Mouse (Mus musculus) embryonic facial prominence, embryonic 15.5 days (tissue): ENCODE results near the gene Myzap. TPM values are rescaled to one million over a fixed set of nuclear protein-coding genes. Genes with fewer than 3 reads are reported as not detected.
A peak's percentile ranks its signal among the peaks of the same experiment; 100 is the strongest.

Experiments used
- ATAC-seq: fragments of 200-750 bp; cut with Nextera tagmentation; 2 replicates; pipeline ENCODE4 v1.8.0; 2017; ENCODE audit warnings: low read depth, moderate TSS enrichment; ENCODE audit not compliant: insufficient number of reproducible peaks, low FRiP score, low TSS enrichment
- H3K27ac ChIP-seq: fragments of 300-500 bp; sonication (generic); replicated peaks from 2 replicates; pipeline ENCODE4 v1.5.1; 2015; ENCODE audit warnings: mild to moderate bottlenecking, inconsistent platforms
- H3K27me3 ChIP-seq: fragments of 300-500 bp; sonication (generic); 2 replicates; pipeline ENCODE4 v1.6.1; 2015; ENCODE audit warnings: inconsistent platforms
- H3K36me3 ChIP-seq: fragments of 300-500 bp; sonication (generic); 2 replicates; pipeline ENCODE4 v1.6.1; 2015; ENCODE audit warnings: mild to moderate bottlenecking, inconsistent platforms
- H3K4me1 ChIP-seq: fragments of 300-500 bp; sonication (generic); 2 replicates; pipeline ENCODE4 v1.6.1; 2015; ENCODE audit warnings: inconsistent platforms
- H3K4me2 ChIP-seq: fragments of 300-500 bp; sonication (generic); replicated peaks from 2 replicates; pipeline ENCODE4 v1.6.1; 2015; ENCODE audit warnings: mild to moderate bottlenecking, inconsistent platforms
- H3K4me3 ChIP-seq: fragments of 300-500 bp; sonication (generic); replicated peaks from 2 replicates; pipeline ENCODE4 v1.5.1; 2015; ENCODE audit warnings: mild to moderate bottlenecking, inconsistent platforms
- H3K9ac ChIP-seq: fragments of 300-500 bp; sonication (generic); 2 replicates; pipeline ENCODE4 v1.6.1; 2015; ENCODE audit warnings: inconsistent platforms
- H3K9me3 ChIP-seq: fragments of 300-500 bp; sonication (generic); replicated peaks from 2 replicates; pipeline ENCODE4 v1.6.1; 2016; ENCODE audit warnings: inconsistent platforms
- WGBS: fragments of 180-500 bp; shearing (Covaris S2); methylation state at CpG from one replicate; pipeline ENCODE4 v1.1.7; 2015; 5-methylcytosine and 5-hydroxymethylcytosine counted together
- polyA plus RNA-seq: library from polyadenylated mRNA; unstranded; fragments of >200 nt; fragmentation: Nextera tagmentation; extraction: Ambion mirVana; gene quantifications from 2 replicates; pipeline ENCODE4 v1.2.1, GENCODE M21; 2015

Myzap gene
- polyA plus RNA-seq, 1 experiment from 2014 or later, result 15.5 TPM

GRCm38 (mm10) chr9:71599861-71600260 lies 7.7 kb upstream of the Myzap start:
- H3K4me1 ChIP-seq, result 0 out of 2 replicates have a peak, but pooled peaks cover 4% of the 10 kb centered on the region
- no peaks in the 10 kb centered on the region for H3K9me3 ChIP-seq
- ATAC-seq, result no peak
- H3K27ac ChIP-seq, result no peak overlapping the region
- 69% methylated on average over 7 of the region's 7 CpGs for WGBS
- no peaks in the 10 kb centered on the region for H3K27me3 ChIP-seq
- H3K36me3 ChIP-seq, result no peaks in the 10 kb centered on the region
- H3K4me2 ChIP-seq, result no peak overlapping the region
- no peak overlapping the region for H3K4me3 ChIP-seq
- no peak overlapping the region for H3K9ac ChIP-seq

GRCm38 (mm10) chr9:71596888-71597287 lies 4.7 kb upstream of the Myzap start:
- H3K9ac ChIP-seq, result no peak overlapping the region
- WGBS, result 47% methylated on average over 6 of the region's 6 CpGs
- ATAC-seq, result no peak

GRCm38 (mm10) chr9:71592577-71593285 lies 571 bp upstream of the Myzap start:
- Histone ChIP-seq H3K9ac (peak overlapping the region; percentile 37), H3K27ac (no peak overlapping the region), H3K4me1 (peaks cover 15% of the 10 kb centered on the region; the same call in 1 of the 2 replicates), H3K4me2 (peak overlapping the region; percentile 77), H3K9me3 (no peaks in the 10 kb centered on the region), H3K27me3 (no peaks in the 10 kb centered on the region), H3K36me3 (no peaks in the 10 kb centered on the region), H3K4me3 (peak overlapping the region; percentile 56)
- WGBS, result 31% methylated on average over 6 of the region's 6 CpGs
- ATAC-seq, result no peak

More at GRCm38 (mm10) chr9:71596888-71597287, 4.7 kb upstream of the Myzap start:
- H3K4me3 ChIP-seq, result no peak overlapping the region
- H3K4me1 ChIP-seq, result peaks cover 15% of the 10 kb centered on the region; the same call in 1 of the 2 replicates
- no peaks in the 10 kb centered on the region for H3K27me3 ChIP-seq
- H3K27ac ChIP-seq, result no peak overlapping the region
- no peaks in the 10 kb centered on the region for H3K36me3 ChIP-seq
- no peak overlapping the region for H3K4me2 ChIP-seq
- H3K9me3 ChIP-seq, result no peaks in the 10 kb centered on the region

DNA sequence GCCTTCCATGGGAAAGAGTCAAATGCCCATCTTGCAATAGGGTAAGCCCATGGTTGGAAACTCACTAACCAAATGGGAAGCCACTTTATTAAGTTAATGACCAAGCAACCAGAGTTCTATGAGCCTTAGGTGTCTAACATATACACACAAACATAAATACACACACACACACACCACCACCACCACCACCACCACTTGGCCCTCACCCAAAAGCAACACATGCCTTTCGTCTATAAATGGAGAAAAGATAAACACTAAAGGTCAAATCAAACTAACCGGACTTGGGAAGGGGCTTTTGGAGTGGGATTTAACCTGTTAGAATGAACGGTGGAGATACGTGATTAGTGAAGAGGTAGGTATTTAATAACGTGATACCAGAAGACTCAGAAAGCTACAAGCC lies 1.1 kb downstream of the Myzap start:
- Histone ChIP-seq H3K4me1 (peaks cover 15% of the 10 kb centered on the region; the same call in 1 of the 2 replicates), H3K4me3 (peak overlapping the region; percentile 56), H3K4me2 (peak overlapping the region; percentile 77; the same call in 1 of the 2 replicates), H3K36me3 (no peaks in the 10 kb centered on the region), H3K27ac (no peak overlapping the region), H3K27me3 (no peaks in the 10 kb centered on the region), H3K9ac (no peak overlapping the region), H3K9me3 (no peaks in the 10 kb centered on the region)
- WGBS, result 59% methylated on average over 5 of the region's 5 CpGs
- ATAC-seq, result no peak

- no peaks in the 10 kb centered on the region for H3K27me3 ChIP-seq
- H3K4me3 ChIP-seq, result no peak overlapping the region
- ATAC-seq, result no peak
- no peaks in the 10 kb centered on the region for H3K9me3 ChIP-seq
- 64% methylated on average over 7 of the region's 7 CpGs for WGBS
- H3K9ac ChIP-seq, result no peak overlapping the region
- no peak overlapping the region for H3K4me2 ChIP-seq
- H3K4me1 ChIP-seq, result peaks cover 15% of the 10 kb centered on the region; the same call in 1 of the 2 replicates
- H3K36me3 ChIP-seq, result no peaks in the 10 kb centered on the region
- H3K27ac ChIP-seq, result no peak overlapping the region
Observed at GRCm38 (mm10) chr9:71589771-71590170, 2.4 kb downstream of the Myzap start.

DNA sequence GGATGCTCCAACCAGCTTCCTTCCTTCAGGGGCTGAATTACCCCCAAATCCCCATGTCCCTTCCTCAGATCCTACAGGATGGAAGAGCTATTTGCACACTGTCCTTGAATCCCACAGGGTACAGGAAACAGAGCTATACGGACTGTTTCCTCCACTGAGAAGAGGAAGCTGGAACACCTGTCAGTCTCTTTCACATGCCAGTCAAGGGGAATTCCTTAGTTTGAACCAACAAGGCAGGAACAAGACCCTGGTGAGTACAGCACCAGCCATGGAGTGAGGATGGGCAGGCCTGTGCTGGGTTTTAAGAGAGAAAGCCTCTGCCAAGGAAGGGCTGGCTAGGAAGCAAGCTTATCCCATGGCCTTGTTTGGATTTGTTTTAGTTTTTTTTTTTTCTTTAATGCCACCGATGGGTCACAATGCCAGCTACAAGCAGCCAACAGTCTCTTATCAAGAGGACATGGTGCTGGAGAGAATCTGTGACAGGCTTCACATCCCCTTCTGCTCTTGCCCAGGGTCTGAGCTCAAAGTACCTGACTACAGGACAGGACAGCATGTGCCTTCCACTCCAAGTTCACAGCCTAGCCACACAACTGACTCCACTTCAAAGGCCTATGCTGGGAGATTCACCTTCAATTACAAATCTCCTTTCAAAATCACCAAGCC lies 3.1 kb downstream of the Myzap start:
- no peak for ATAC-seq

DNA sequence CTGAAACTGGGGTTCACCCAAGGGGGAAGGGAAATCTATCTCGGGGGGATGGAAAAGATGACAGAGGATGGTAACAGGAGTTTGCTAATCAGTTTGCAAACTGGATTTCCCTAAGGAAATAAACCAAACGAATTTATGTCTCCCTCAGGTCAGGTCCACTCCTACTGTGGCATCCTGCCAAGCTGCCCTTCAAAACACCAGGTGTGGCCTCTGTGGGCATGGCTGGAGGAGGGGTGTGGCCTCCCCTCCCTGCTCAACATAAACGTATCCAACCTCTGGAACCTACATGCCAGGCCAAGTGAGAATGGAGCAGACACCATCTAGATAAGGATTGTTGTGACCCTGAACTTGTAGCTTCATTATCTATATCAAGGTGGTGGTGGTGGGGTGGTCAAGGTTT lies 5.8 kb downstream of the Myzap start:
- ATAC-seq, result no peak
- no peaks in the 10 kb centered on the region for H3K9me3 ChIP-seq
- no peak overlapping the region for H3K4me3 ChIP-seq
- no peaks in the 10 kb centered on the region for H3K27me3 ChIP-seq
- H3K4me2 ChIP-seq, result no peak overlapping the region
- H3K27ac ChIP-seq, result no peak overlapping the region
- 48% methylated on average over 3 of the region's 3 CpGs for WGBS
- no peaks in the 10 kb centered on the region for H3K36me3 ChIP-seq
- H3K9ac ChIP-seq, result no peak overlapping the region
- H3K4me1 ChIP-seq, result no peaks in the 10 kb centered on the region

More for the DNA sequence above, 3.1 kb downstream of the Myzap start:
- Histone ChIP-seq H3K36me3 (no peaks in the 10 kb centered on the region), H3K4me1 (peaks cover 15% of the 10 kb centered on the region; the same call in 1 of the 2 replicates), H3K27ac (no peak overlapping the region), H3K4me3 (no peak overlapping the region), H3K27me3 (no peaks in the 10 kb centered on the region), H3K9ac (no peak overlapping the region), H3K9me3 (no peaks in the 10 kb centered on the region), H3K4me2 (no peak overlapping the region)
- whole genome bisulfite sequencing, result 55% methylated on average over 2 of the region's 2 CpGs

DNA sequence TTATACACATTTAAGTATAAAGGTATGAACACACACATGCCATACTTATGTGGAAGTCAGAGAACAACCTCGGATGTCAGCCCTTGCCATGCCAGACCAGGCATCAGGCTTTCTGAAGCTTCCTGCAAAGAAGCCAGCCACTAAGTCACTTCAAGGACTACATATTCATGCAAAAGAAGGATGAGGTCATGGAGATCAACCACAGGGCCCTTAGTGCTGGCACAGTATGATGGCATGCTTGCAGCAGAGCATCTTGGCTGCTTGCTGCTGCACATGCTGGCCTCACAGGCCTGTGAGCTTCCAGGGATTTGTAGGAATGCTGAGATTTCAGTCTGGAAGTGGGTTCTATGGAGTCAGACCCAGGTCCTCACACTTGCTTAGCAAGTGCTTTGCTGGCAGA lies 9.4 kb downstream of the Myzap start:
- no peak for ATAC-seq
- no peak overlapping the region for H3K9ac ChIP-seq
- H3K27ac ChIP-seq, result no peak overlapping the region
- no peaks in the 10 kb centered on the region for H3K9me3 ChIP-seq
- H3K4me2 ChIP-seq, result no peak overlapping the region
- H3K4me3 ChIP-seq, result no peak overlapping the region
- H3K36me3 ChIP-seq, result no peaks in the 10 kb centered on the region
- no peaks in the 10 kb centered on the region for H3K27me3 ChIP-seq
- 0 out of 2 replicates have a peak, but pooled peaks cover 8% of the 10 kb centered on the region for H3K4me1 ChIP-seq
- WGBS, result 67% methylated on average over 1 of the region's 1 CpGs

GRCm38 (mm10) chr9:71578896-71579564 lies 13.1 kb downstream of the Myzap start:
- Histone ChIP-seq H3K9ac (no peak overlapping the region), H3K36me3 (no peaks in the 10 kb centered on the region), H3K4me1 (0 out of 2 replicates have a peak, but pooled peaks cover 8% of the 10 kb centered on the region), H3K4me3 (no peak overlapping the region), H3K9me3 (no peaks in the 10 kb centered on the region), H3K4me2 (no peak overlapping the region), H3K27ac (0 out of 2 replicates have a peak overlapping the region, but pooled peaks have one; percentile 22), H3K27me3 (no peaks in the 10 kb centered on the region)
- ATAC-seq, result peak; percentile 29; the same call in 1 of the 2 replicates
- whole genome bisulfite sequencing, result 50% methylated on average over 7 of the region's 7 CpGs

GRCm38 (mm10) chr9:71574440-71574839 lies 17.7 kb downstream of the Myzap start:
- Histone ChIP-seq H3K36me3 (no peaks in the 10 kb centered on the region), H3K27me3 (no peaks in the 10 kb centered on the region), H3K4me2 (no peak overlapping the region), H3K27ac (no peak overlapping the region), H3K9ac (no peak overlapping the region), H3K4me3 (no peak overlapping the region), H3K9me3 (no peaks in the 10 kb centered on the region), H3K4me1 (peaks cover 14% of the 10 kb centered on the region; the same call in 1 of the 2 replicates)
- no peak for ATAC-seq
- WGBS, result 76% methylated on average over 3 of the region's 3 CpGs

DNA sequence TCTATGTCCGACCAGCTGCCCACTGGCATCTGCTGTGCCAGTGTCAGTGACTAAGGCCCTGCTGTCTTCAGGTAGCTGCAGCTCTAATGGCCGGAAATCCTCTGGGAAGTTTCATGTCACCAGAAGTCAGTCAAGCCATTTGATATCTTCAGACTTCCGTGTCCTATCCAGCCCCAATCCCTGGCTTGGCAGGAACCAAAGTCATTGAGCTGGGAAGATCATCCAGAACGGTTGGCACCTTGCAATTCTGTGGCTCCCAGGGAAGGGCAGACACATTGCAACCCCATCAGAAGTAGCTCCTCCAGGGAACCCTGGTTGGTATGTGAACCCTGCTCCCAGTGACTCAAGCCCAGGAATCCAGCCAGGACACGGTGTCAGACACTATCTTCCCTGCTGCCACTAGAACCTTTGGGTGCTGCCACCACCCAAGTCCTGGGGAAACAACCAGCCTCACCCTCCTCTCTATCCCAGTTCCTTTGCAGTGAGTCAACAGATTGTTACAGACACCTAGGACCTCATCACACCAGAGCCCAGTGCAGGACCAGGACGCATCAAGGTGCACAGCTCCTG lies 18.3 kb downstream of the Myzap start:
- H3K4me1 ChIP-seq, result peaks cover 8% of the 10 kb centered on the region; the same call in 1 of the 2 replicates
- no peak for ATAC-seq

More for the DNA sequence above, 18.3 kb downstream of the Myzap start:
- no peak overlapping the region for H3K9ac ChIP-seq
- no peaks in the 10 kb centered on the region for H3K9me3 ChIP-seq
- WGBS, result 74% methylated on average over 6 of the region's 6 CpGs
- H3K27ac ChIP-seq, result no peak overlapping the region
- H3K36me3 ChIP-seq, result no peaks in the 10 kb centered on the region
- H3K4me2 ChIP-seq, result no peak overlapping the region
- no peak overlapping the region for H3K4me3 ChIP-seq
- H3K27me3 ChIP-seq, result no peaks in the 10 kb centered on the region
